Mouse (Mus musculus) central nervous system, embryonic 18 days (tissue): Measurements from ENCODE around the gene Nbl1. TPM values are rescaled to one million over a fixed set of nuclear protein-coding genes. Genes with fewer than 3 reads are reported as not detected.

Experiments
- polyA plus RNA-seq: library from polyadenylated mRNA; depleted of rRNA; stranded (reverse); fragments of >200 nt; gene quantifications from 2 replicates; pipeline ENCODE4 v1.2.3, GENCODE M21; 2012; rRNA removed

The Nbl1 gene
- 32.1 and 34.1 TPM in 2 replicates for polyA plus RNA-seq

GRCm38 (mm10) chr4:139092356-139093195, at the start of gene Nbl1:
Nbl1 (minus strand) TSS chr4:139092993.

GRCm38 (mm10) chr4:139130701-139131549, 38.1 kb upstream of the Nbl1 start, which contains the start of gene Minos1:
Minos1 (minus strand) TSS chr4:139131113.

GRCm38 (mm10) chr4:139075041-139075711, 17.6 kb downstream of the Nbl1 start, which contains the start of gene Htr6:
Htr6 (minus strand) TSS chr4:139075570.

Other genes starting within 250 kb of the Nbl1 start
- 0.84 and 1.0 TPM in 2 replicates for gene Pla2g5, start 229.5 kb downstream of the Nbl1 start, polyA plus RNA-seq
- gene Gm13030, start 219.0 kb downstream of the Nbl1 start, polyA plus RNA-seq = not detected in 2 replicates
- gene Pla2g2e, start 215.1 kb downstream of the Nbl1 start, polyA plus RNA-seq = 0.47 TPM in 1 of 2 replicates, not detected in the other
- 7.9 and 8.1 TPM in 2 replicates for gene Otud3, start 179.0 kb downstream of the Nbl1 start, polyA plus RNA-seq
- gene Rnf186, start 125.9 kb downstream of the Nbl1 start, polyA plus RNA-seq = not detected in 2 replicates
- 1.0 TPM in 2 replicates for gene Tmco4, start 120.1 kb downstream of the Nbl1 start, polyA plus RNA-seq
- gene Htr6, start 17.4 kb downstream of the Nbl1 start, polyA plus RNA-seq = 3.9 and 4.5 TPM in 2 replicates
- 180 and 183 TPM in 2 replicates for gene Minos1, start 38.1 kb upstream of the Nbl1 start, polyA plus RNA-seq
- 154 and 170 TPM in 2 replicates for gene Capzb, start 99.9 kb upstream of the Nbl1 start, polyA plus RNA-seq
- 20.0 and 20.4 TPM in 2 replicates for gene Pqlc2, start 217.7 kb upstream of the Nbl1 start, polyA plus RNA-seq
- gene Akr7a5, start 217.8 kb upstream of the Nbl1 start, polyA plus RNA-seq = 12.2 and 12.5 TPM in 2 replicates